Mouse (Mus musculus) CH12.LX (cell line): ENCODE measurements at regions not wholly inside any gene's neighbourhood (a gene's known extent, or its start where the extent isn't known, plus 50 kb on each side); places are given as distances from the start of the nearest gene placed in this dataset.
A peak's percentile ranks its signal among the peaks of the same experiment; 100 is the strongest.

Experiments used
- DNase-seq: peaks from one replicate; pipeline ENCODE4 v3.0.0-alpha.2; 2013; ENCODE audit errors: extremely low read depth
- H3K27ac ChIP-seq: 2 replicates; pipeline ENCODE4 v1.5.1; 2012; ENCODE audit warnings: low read depth, mild to moderate bottlenecking, control low read depth, moderate library complexity; ENCODE audit not compliant: insufficient read depth
- H3K27me3 ChIP-seq: replicated peaks from 2 replicates; pipeline ENCODE3; 2012; ENCODE audit warnings: inconsistent platforms
- H3K36me3 ChIP-seq, 2 experiments: replicated peaks in 1 of 2; 2 replicates each; pipeline versions ENCODE3 to v1.6.1; 2012; ENCODE audit warnings: inconsistent platforms in 1 of 2, low read length in 1 of 2, mild to moderate bottlenecking in 1 of 2, mixed read lengths in 1 of 2, moderate library complexity in 1 of 2; ENCODE audit not compliant: control insufficient read depth in 1 of 2, insufficient read depth in 1 of 2
- H3K4me1 ChIP-seq, 2 experiments: 2 replicates each; pipeline ENCODE4 v1.6.1; 2012; ENCODE audit warnings: inconsistent platforms in 1 of 2, moderate library complexity in 1 of 2; ENCODE audit not compliant: insufficient read depth in 2 of 2, control insufficient read depth in 1 of 2
- H3K4me2 ChIP-seq: 2 replicates; pipeline ENCODE4 v1.6.1; 2012; ENCODE audit warnings: low read depth, mild to moderate bottlenecking, control low read depth; ENCODE audit not compliant: poor library complexity, insufficient read depth, severe bottlenecking
- H3K4me3 ChIP-seq, 3 experiments: fragments of 150-350 bp in 1 of 3; sonication (generic) in 1 of 3; replicated peaks in 1 of 3; 2 replicates each; pipeline versions ENCODE3 to v1.5.1; 2011 to 2012; ENCODE audit warnings: low read depth in 2 of 3, low read length in 2 of 3, mild to moderate bottlenecking in 2 of 3, moderate library complexity in 2 of 3, control low read depth in 1 of 3, improper control_type of control experiment in 1 of 3, inconsistent platforms in 1 of 3, mixed read lengths in 1 of 3; ENCODE audit not compliant: poor library complexity in 1 of 3
- H3K79me2 ChIP-seq: replicated peaks from 2 replicates; pipeline ENCODE4 v1.6.1; 2012; ENCODE audit warnings: mild to moderate bottlenecking, moderate library complexity; ENCODE audit not compliant: control insufficient read depth, poor library complexity, insufficient read depth, severe bottlenecking; ENCODE audit errors: extremely low read depth
- H3K9ac ChIP-seq: 2 replicates; pipeline ENCODE4 v1.6.1; 2012; ENCODE audit warnings: low read depth, mild to moderate bottlenecking, control low read depth, moderate library complexity; ENCODE audit not compliant: insufficient read depth
- H3K9me3 ChIP-seq: replicated peaks from 2 replicates; pipeline ENCODE3; 2012; ENCODE audit warnings: low read length, inconsistent platforms, mixed read lengths
- CHD1 ChIP-seq: IDR thresholded peaks from 2 replicates; pipeline ENCODE4 v1.6.1; 2012; ENCODE audit warnings: low read depth, low read length, improper control_type of control experiment, inconsistent platforms
- CHD2 ChIP-seq: IDR thresholded peaks from 2 replicates; pipeline ENCODE4 v1.6.1; 2011; ENCODE audit warnings: low read length, improper control_type of control experiment
- CTCF ChIP-seq, 2 experiments: IDR thresholded peaks in 1 of 2; conservative IDR thresholded peaks in 1 of 2; 2 replicates each; pipeline ENCODE4 v1.5.1; 2011 to 2012; ENCODE audit warnings: low read depth in 2 of 2, low read length in 2 of 2, improper control_type of control experiment in 1 of 2, inconsistent platforms in 1 of 2, mild to moderate bottlenecking in 1 of 2, moderate library complexity in 1 of 2
- E2F4 ChIP-seq: IDR thresholded peaks from 2 replicates; pipeline ENCODE4 v1.6.1; 2011; ENCODE audit warnings: low read depth, low read length, improper control_type of control experiment; ENCODE audit not compliant: insufficient replicate concordance
- ELF1 ChIP-seq: IDR thresholded peaks from 2 replicates; pipeline ENCODE4 v1.6.1; 2014; ENCODE audit warnings: low read depth, mild to moderate bottlenecking, inconsistent platforms, low read length, improper control_type of control experiment
- ETS1 ChIP-seq: conservative IDR thresholded peaks from 2 replicates; pipeline ENCODE4 v1.6.1; 2012; ENCODE audit warnings: low read depth, mild to moderate bottlenecking, inconsistent platforms, low read length, improper control_type of control experiment, moderate library complexity
- IRF4 ChIP-seq: IDR thresholded peaks from 2 replicates; pipeline ENCODE4 v1.6.1; 2014; ENCODE audit warnings: low read depth, mild to moderate bottlenecking, inconsistent platforms, low read length, improper control_type of control experiment
- JUN ChIP-seq: IDR thresholded peaks from 2 replicates; pipeline ENCODE4 v1.6.1; 2011; ENCODE audit warnings: low read depth, mild to moderate bottlenecking, low read length, improper control_type of control experiment, moderate library complexity; ENCODE audit not compliant: insufficient read depth
- KAT2A ChIP-seq: IDR thresholded peaks from 2 replicates; pipeline ENCODE4 v1.6.1; 2012; ENCODE audit warnings: low read length, improper control_type of control experiment, inconsistent platforms; ENCODE audit not compliant: insufficient replicate concordance
- MAFK ChIP-seq: IDR thresholded peaks from 2 replicates; pipeline ENCODE4 v1.6.1; 2011; ENCODE audit warnings: low read length, improper control_type of control experiment; ENCODE audit not compliant: insufficient replicate concordance
- PAX5 ChIP-seq: IDR thresholded peaks from 2 replicates; pipeline ENCODE4 v1.6.1; 2012; ENCODE audit warnings: low read length, inconsistent platforms, mixed read lengths
- POLR2A ChIP-seq: IDR thresholded peaks from 2 replicates; pipeline ENCODE4 v1.6.1; 2011; ENCODE audit warnings: low read depth, mild to moderate bottlenecking, improper control_type of control experiment, low read length
- RAD21 ChIP-seq: IDR thresholded peaks from 2 replicates; pipeline ENCODE4 v1.6.1; 2011; ENCODE audit warnings: low read depth, mild to moderate bottlenecking, low read length, improper control_type of control experiment, moderate library complexity
- RCOR1 ChIP-seq: conservative IDR thresholded peaks from 2 replicates; pipeline ENCODE4 v1.6.1; 2012; ENCODE audit warnings: low read depth, mild to moderate bottlenecking, inconsistent platforms, low read length, improper control_type of control experiment
- SIN3A ChIP-seq: IDR thresholded peaks from 2 replicates; pipeline ENCODE4 v1.6.1; 2012; ENCODE audit warnings: low read length, improper control_type of control experiment, inconsistent platforms
- SMC3 ChIP-seq: IDR thresholded peaks from 2 replicates; pipeline ENCODE4 v1.6.1; 2011; ENCODE audit warnings: low read depth, low read length, improper control_type of control experiment
- TBP ChIP-seq: conservative IDR thresholded peaks from 2 replicates; pipeline ENCODE4 v1.6.1; 2011; ENCODE audit warnings: low read depth, low read length, improper control_type of control experiment
- TCF12 ChIP-seq: IDR thresholded peaks from 2 replicates; pipeline ENCODE4 v1.6.1; 2014; ENCODE audit warnings: low read depth, mild to moderate bottlenecking, inconsistent platforms, low read length, improper control_type of control experiment
- UBTF ChIP-seq: IDR thresholded peaks from 2 replicates; pipeline ENCODE4 v1.6.1; 2012; ENCODE audit warnings: low read depth, mild to moderate bottlenecking, inconsistent platforms, low read length, improper control_type of control experiment, moderate library complexity
- USF1 ChIP-seq: IDR thresholded peaks from 2 replicates; pipeline ENCODE4 v1.6.1; 2014; ENCODE audit warnings: low read depth, mild to moderate bottlenecking, inconsistent platforms, low read length, improper control_type of control experiment
- USF2 ChIP-seq: conservative IDR thresholded peaks from 2 replicates; pipeline ENCODE4 v1.6.1; 2011; ENCODE audit warnings: low read depth, low read length, improper control_type of control experiment
- ZC3H11A ChIP-seq: IDR thresholded peaks from 2 replicates; pipeline ENCODE4 v1.6.1; 2012; ENCODE audit warnings: low read depth, mild to moderate bottlenecking, inconsistent platforms, low read length, improper control_type of control experiment
- ZKSCAN1 ChIP-seq: IDR thresholded peaks from 2 replicates; pipeline ENCODE4 v1.6.1; 2012; ENCODE audit warnings: low read depth, inconsistent platforms, low read length, improper control_type of control experiment, borderline replicate concordance
- ZMIZ1 ChIP-seq: IDR thresholded peaks from 2 replicates; pipeline ENCODE4 v1.6.1; 2012; ENCODE audit warnings: low read depth, mild to moderate bottlenecking, inconsistent platforms, low read length, improper control_type of control experiment
- dilution Hi-C: fragments of 300-500 bp; cut with MboI; formaldehyde crosslinking; loops from 2 replicates; pipeline ENCODE4 v1.14.3; 2020; ENCODE audit warnings: low sequenced_read_pairs; ENCODE audit not compliant: extremely low pct_unique_long_range_greater_than_20kb, extremely low pct_ligation_motif_present
- in situ Hi-C: fragments of 300-500 bp; cut with MboI; formaldehyde crosslinking; loops from 3 replicates; pipeline ENCODE4 v1.14.3; 2019; ENCODE audit warnings: low sequenced_read_pairs, low pct_ligation_motif_present, low pct_unique_long_range_greater_than_20kb, mixed read lengths

GRCm38 (mm10) chr13:55963005-55963620 is 127.1 kb upstream of the Pitx1 start:
- no peak overlapping the region for H3K4me3 ChIP-seq
- H3K27me3 ChIP-seq = peaks cover 17% of the 10 kb centered on the region
- H3K36me3 ChIP-seq = no peaks in the 10 kb centered on the region
- no peak overlapping the region for H3K9ac ChIP-seq
- DNase-seq = peak; percentile 71
- H3K27ac ChIP-seq = no peak overlapping the region
- in situ Hi-C loops (no loop called here), dilution Hi-C loops (no loop called here)
- no peaks in the 10 kb centered on the region for H3K79me2 ChIP-seq
- H3K4me1 ChIP-seq = peaks cover 0 to 18% of the 10 kb centered on the region in 2 experiments; a peak in 2 of 4 replicates
- peak overlapping the region; percentile 55 for H3K4me2 ChIP-seq
- H3K9me3 ChIP-seq = no peaks in the 10 kb centered on the region
- no peak for TF ChIP-seq RCOR1
- TF ChIP-seq SMC3 = peak; percentile 85
- peak; percentile 53; the same call in 1 of the 2 replicates for TF ChIP-seq ELF1
- no peak for TF ChIP-seq JUN
- no peak for TF ChIP-seq E2F4
- peak; percentile 35 to 89; a peak in 3 of 4 replicates for TF ChIP-seq CTCF (conservative IDR thresholded peaks at IDR 0.05 in 1 of 2, IDR thresholded peaks at IDR 0.05 in 1 of 2; ENCODE audit: low read depth in 2 of 2, low read length in 2 of 2)
- TF ChIP-seq RAD21 = peak; percentile 94
- no peak for TF ChIP-seq POLR2A
- peak; percentile 30 for TF ChIP-seq ZC3H11A
- no peak for TF ChIP-seq ZKSCAN1
- TF ChIP-seq, all 38 proteins: peak for 5

GRCm38 (mm10) chr13:55962254-55962866 is 126.4 kb upstream of the Pitx1 start:
- Histone ChIP-seq H3K27ac (no peak overlapping the region), H3K4me2 (no peak overlapping the region), H3K36me3 (no peaks in the 10 kb centered on the region), H3K9ac (no peak overlapping the region), H3K27me3 (peaks cover 17% of the 10 kb centered on the region), H3K79me2 (no peaks in the 10 kb centered on the region), H3K9me3 (no peaks in the 10 kb centered on the region), H3K4me1 (peaks cover 0 to 18% of the 10 kb centered on the region in 2 experiments; a peak in 2 of 4 replicates), H3K4me3 (no peak overlapping the region)
- TF ChIP-seq ETS1 = no peak
- no peak for TF ChIP-seq USF2
- no peak for TF ChIP-seq CHD2
- no peak for TF ChIP-seq TCF12
- TF ChIP-seq RAD21 = no peak
- TF ChIP-seq UBTF = no peak
- no peak for TF ChIP-seq ZMIZ1
- TF ChIP-seq IRF4 = no peak
- TF ChIP-seq PAX5 = no peak
- TF ChIP-seq USF1 = no peak
- no peak for TF ChIP-seq CHD1
- TF ChIP-seq TBP = no peak
- TF ChIP-seq JUN = no peak
- no peak for TF ChIP-seq ZKSCAN1
- no peak for TF ChIP-seq SMC3
- TF ChIP-seq E2F4 = no peak
- no peak for TF ChIP-seq KAT2A
- TF ChIP-seq MAFK = no peak
- no peak for TF ChIP-seq SIN3A
- in situ Hi-C loops (no loop called here), dilution Hi-C loops (no loop called here)
- no peak for DNase-seq
